Mouse (Mus musculus) heart, postnatal 0 days (tissue): Measurements from ENCODE around the gene Itpr1.

ENCODE experiments used
- CTCF ChIP-seq: IDR thresholded peaks from 2 replicates; pipeline ENCODE4 v1.5.1; 2016; ENCODE audit warnings: antibody characterized with exemption, control low read depth, low read depth
- EP300 ChIP-seq: IDR thresholded peaks from 2 replicates; pipeline ENCODE4 v1.6.1; 2016; ENCODE audit warnings: antibody characterized with exemption, low read depth

DNA sequence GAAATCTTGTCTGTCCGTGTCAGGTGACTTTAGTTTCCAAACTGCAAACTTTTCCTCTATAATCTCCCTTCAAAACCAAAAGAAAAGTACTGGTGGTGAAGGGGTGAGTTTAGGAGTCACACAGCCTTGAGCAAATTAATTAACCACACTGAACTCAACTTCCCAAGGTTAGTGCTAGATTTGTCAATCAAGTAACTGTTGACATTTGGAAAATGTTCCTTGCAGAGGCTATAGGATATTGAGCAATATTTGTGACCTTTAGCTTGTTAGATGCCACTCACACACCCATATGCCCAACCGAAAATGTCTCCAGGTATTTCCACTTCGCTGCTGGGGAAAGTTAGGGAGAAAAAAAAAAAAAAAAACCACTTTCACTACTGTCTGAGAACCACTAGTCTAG is 259.0 kb downstream of the Itpr1 start:
- no peak for TF ChIP-seq CTCF
- no peak for TF ChIP-seq EP300
